Comparison of ENCODE assay signal across 14 mouse cellular contexts in genomic region chr6:89265296-89265695, GRCm38 (mm10).
"Had no signal": no experiment of that assay in that cellular context is flagged by ENCODE, and none has a peak within 500 bp of the region (broad histone marks: within the 10 kb centered on the region; RNA-seq: fewer than 3 reads in every experiment).

No protein-coding gene starts in this region.

- DNase-seq: kidney, adult 11 months; kidney, adult 9 months; kidney, postnatal 36 days; layer of hippocampus, adult 9-11 months; liver; liver, embryonic 13.5 days; liver, postnatal 0 days; right cerebral cortex, postnatal 14 days; thymus, adult 18-20 months; thymus, postnatal 36 days had no signal

- H3K27ac ChIP-seq: kidney, postnatal 0 days; limb, embryonic 12.5 days; liver, embryonic 13.5 days; midbrain, embryonic 10.5 days had no signal

- H3K27me3 ChIP-seq: limb, embryonic 12.5 days had no signal

- H3K4me3 ChIP-seq: limb, embryonic 12.5 days; liver, embryonic 13.5 days; midbrain, embryonic 10.5 days had no signal

- H3K4me1 ChIP-seq: liver, embryonic 13.5 days; midbrain, embryonic 10.5 days had no signal

- ATAC-seq: liver, postnatal 0 days; midbrain, embryonic 16.5 days had no signal
